Mouse (Mus musculus) kidney, postnatal 14 days (tissue): ENCODE measurements around the gene Vmn1r114.
"Not testable (repeated sequence)": the region's sequence is repeated elsewhere in the genome, so short reads cannot be mapped to it uniquely, and the experiment has no call there.

Source experiments
- DNase-seq: peaks from one replicate; pipeline ENCODE4 v3.0.0; 2022; ENCODE audit warnings: mixed read lengths

The Vmn1r114 gene

GRCm38 (mm10) chr7:20812086-20812485 is at the start of gene Vmn1r114:
Vmn1r114 (minus strand) TSS chr7:20812186.
- DNase-seq, result not testable (repeated sequence)

- not testable (repeated sequence) for DNase-seq
Measured at GRCm38 (mm10) chr7:20844885-20845284, 32.9 kb upstream of the Vmn1r114 start, which contains the start of gene Vmn1r115. Vmn1r115 (minus strand) TSS chr7:20844985.

GRCm38 (mm10) chr7:20786985-20787384 is 25.0 kb downstream of the Vmn1r114 start, which contains the start of gene Vmn1r113:
Vmn1r113 (plus strand) TSS chr7:20787285.
- not testable (repeated sequence) for DNase-seq

GRCm38 (mm10) chr7:20770885-20771284 is 41.1 kb downstream of the Vmn1r114 start, which contains the start of gene Vmn1r112:
Vmn1r112 (plus strand) TSS chr7:20771185.
- not testable (repeated sequence) for DNase-seq
